Mouse (Mus musculus) MEL-GATA-1-ER (cell line): ENCODE measurements around the gene Ube2n.

Experiments
- DNase-seq: peaks from one replicate; pipeline ENCODE4 v3.0.0-alpha.2; 2012; ENCODE audit warnings: low read depth; ENCODE audit errors: extremely low read depth

The Ube2n gene

DNA sequence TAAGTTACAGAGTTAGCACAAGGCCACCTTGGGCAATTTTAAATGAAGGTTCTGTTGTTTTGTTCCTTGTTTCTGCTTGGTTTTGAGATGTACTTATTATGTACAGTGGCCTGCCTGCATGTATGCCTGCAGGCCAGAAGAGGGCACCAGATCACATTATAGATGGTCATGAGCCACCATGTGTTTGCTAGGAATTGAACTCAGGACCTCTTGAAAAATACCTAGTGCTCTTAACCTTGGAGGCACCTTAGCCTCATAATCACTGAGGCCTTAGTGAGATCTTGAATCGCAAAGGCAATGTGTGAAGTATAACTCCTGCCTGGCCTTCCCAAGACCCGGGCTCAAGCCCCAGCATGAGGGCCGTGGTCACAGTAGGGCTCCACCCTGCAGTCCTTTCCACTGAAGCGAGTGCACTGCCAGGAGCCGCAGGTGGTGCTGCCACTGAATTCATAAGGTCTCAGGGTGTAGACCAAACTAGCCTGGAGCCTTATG is 42.4 kb downstream of the Ube2n start:
- peak; percentile 24 for DNase-seq

DNA sequence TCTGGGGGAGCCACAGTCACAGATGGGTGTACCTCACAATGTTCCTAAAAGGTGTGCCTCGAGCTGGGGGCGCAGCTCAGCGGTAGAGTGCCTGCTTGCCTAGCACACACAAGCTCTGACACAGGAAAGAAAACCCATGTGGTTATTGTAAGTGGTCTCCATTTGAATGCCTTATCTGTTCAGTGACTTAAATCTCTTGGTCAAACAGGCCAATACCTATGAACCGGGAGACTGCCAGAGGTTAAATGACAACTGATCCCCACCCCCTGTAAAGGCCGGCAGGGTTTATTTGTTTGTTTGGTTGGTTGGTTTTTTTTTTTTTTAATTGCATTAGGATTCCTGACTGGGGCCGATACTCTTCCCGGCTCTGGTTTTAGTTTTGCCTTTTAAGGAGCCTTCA is 44.5 kb downstream of the Ube2n start:
- DNase-seq, result no peak

DNA sequence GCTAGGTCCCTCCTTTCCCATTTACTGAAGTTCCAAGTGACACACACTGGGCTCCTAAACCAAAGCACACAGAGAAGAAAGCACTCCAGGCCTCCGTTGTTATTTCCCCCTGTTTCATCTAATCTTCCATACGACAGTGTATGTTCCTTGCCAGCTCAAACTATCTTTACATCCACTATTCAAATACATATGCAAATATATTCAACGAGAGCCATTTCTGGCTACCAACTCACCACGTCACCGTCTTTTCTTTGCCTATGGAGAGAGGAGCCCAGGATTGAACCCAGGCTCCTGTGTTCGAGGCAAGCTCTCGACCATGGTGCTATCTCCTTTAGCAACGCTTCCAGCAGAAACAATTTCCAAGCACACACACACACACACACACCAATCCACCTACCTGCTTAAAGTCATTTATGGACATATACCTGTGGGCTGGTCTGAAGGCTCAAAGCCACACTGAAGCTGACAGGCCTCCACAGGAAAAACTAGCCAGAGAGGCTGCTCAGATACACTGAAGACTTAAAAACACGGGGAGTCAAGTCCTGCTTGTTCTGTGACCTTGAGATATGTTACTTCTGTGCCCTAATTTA is 45.5 kb downstream of the Ube2n start:
- DNase-seq, result no peak

DNA sequence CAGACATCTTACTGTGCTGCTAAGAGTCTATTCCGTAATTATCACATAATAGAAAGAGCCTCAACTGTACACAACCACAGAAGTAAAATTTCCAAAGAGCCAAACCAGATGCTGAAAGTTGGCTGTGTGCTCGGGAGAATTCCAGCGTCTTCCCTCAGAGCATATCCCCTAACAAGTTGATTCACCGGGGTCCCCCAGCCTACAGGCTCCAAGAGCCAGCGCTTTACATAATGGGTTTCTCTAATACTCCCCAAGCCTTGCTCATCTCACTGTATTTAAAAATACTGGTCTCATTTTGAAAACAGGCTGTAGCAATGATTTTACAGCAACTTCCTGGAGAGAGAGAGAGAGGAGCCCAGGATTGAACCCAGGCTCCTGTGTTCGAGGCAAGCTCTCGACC is 46.7 kb downstream of the Ube2n start:
- no peak for DNase-seq

DNA sequence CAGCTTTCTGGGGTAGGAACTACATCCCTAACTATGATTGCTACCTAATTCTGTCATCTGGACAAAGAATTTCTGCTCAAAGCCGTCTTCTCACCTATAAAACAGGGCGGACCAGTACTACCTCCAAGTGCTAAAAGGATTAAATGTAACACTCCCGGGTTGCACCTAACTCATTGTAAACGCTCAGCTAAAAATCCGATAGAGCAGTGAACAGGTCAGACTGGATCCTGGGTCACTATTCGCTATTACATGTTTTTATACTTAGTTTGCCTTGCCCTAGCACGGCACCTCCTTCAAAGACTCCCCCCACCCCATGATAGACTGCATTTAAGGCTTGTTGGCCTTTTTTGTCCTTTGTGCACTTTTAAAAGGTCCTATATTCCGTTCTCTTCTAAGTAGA is 47.5 kb downstream of the Ube2n start:
- DNase-seq, result no peak

DNA sequence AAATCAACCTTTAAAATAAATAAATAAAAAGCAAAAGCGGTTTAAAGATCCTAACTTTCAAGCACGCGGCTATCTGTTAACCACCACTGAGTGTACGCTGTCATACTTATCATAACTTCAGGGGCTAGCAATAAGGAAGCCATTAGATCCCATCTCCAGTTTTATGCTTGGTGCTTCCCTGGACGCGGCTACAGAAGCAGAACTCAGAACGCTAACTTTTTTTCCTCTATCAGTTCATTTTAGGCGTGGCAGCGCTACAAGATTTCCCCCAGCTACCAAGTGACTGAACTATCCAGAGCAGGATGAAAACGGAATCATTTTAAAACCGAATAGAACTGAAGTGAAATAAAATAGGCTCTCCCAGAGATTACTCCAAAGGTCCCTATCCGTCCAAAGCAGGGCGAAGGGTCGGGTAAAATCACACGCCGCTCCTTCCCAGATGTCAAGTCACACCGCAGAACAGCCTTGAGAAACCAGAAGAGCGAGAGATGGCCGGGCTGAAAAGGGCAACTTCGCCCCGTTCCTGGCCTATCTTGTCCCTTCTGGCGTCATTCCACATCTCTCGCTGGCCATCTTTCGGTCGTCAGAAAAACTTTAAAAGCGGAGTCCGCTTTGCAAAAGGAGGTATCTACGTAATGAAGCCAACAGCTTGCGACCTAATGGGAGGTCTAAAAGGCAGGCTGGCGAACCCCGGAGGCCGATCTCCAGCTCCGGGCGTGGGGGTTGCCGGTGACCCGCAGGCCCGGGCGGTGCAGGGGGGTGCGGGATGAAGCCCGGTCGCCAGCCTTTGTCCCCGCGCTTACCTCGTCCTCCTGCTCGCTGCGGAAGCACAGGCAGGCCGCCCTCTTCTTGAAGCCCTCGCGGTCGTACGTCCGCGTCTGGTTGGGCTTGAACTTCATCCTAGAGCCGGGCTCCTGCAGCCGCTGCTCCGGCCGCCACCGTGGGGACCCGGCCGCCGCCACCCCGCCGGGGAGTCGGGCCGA is 48.2 kb downstream of the Ube2n start:
- DNase-seq, result peak; percentile 53

DNA sequence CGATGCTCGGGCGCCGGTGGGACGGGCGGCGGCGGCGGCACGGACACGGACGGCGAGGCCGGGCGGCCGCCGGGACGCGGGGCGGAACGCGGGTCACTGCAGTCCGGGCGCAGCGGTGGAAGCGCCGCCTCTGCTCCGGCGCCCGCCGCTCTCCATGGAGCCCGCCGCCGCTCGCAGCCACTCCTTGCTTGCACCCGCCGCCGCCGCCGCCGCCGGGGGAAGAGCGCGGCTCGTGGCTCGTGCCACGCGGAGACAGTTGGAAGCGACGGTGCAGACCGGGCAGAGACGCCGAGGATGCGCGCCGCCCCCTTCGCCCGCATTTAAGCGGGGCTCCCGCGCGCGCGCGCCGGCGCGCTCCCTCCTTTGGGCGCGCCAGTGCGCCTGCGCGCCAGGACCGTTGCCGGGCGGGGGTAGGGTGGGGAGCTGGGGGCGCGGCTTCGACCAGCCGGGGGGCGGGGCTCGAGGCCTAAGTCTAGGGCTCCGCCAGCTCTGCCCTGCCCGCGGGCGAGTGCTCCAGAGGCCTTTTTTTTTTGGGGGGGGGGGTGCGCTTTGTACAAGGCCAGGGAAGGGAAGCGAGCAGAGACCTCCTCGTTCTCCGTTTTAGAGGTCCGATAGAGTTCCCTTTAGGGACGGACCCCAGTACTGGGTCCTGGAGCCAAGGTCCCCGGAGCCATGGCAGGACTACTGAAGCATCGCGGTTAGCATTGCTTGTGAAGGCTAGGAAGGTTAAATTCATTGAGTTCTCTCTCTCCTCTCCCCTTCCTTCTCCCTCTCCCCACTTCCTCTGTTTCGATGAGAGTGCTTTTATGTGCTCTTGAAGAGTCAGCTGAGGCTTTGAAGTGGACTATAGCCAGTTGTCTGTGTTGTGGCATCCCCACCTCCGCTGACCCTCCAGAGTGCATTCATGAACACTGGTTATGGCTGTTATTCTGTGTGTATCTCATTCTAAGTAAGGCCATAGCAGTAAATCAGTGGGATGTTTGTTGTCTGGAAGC is 49.2 kb downstream of the Ube2n start, which contains the start of gene Nudt4:
Gene Nudt4, minus strand, starts transcription at position 296 of the 995 bp plus-strand sequence.
- peak; percentile 41 for DNase-seq

DNA sequence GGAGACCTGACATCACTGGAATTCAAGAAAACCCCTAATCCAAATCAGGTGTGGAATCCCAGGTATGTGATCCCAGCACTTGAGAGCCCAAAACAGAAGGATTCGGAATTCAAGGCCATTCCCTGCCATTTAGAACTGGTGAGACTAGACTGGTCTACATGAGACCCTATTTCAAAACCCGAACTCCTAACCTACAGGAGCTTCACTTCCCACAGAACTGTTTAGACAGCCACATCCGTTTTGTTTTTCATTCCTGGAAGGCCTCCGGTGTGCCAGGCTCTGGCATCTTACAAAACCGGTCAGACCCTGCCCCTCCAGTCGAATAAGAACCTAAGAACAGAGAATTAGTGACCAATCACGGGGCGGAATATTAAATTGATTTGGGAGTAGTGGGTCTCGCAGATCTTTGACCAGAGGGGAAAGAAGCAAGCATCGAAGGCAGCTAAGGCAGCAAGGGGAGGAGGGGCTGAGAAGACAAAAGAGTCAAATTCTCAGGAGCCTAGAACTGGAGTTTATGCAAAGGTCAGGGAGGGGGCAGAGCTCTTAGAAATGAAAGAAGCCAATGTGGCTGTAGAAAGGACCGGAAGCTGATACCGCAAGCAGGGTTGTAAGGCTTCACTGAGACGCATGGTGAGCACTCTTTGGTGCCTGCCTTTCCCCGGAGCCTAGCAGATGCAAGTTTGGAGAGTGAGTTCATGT is 50.4 kb downstream of the Ube2n start:
- DNase-seq, result no peak

DNA sequence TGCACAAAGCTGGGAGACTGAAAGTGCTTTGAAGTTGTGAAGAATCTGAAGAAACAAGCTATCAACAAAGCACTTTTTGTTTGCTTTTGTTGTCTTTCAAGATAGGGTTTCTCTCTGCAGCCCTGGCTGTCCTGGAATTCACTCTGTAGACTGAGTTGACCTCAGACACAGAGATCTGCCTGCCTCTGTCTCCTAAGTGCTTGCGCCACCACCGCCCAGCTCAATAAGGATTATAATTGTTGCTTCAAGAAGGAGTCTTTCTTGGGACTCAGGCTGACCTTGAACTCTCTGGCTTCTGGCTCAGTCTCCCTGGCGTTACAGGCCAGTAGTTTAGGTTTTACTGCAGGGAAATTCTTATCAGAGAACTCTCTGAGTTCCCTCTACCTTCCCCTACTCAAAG is 51.8 kb downstream of the Ube2n start:
- DNase-seq, result no peak

DNA sequence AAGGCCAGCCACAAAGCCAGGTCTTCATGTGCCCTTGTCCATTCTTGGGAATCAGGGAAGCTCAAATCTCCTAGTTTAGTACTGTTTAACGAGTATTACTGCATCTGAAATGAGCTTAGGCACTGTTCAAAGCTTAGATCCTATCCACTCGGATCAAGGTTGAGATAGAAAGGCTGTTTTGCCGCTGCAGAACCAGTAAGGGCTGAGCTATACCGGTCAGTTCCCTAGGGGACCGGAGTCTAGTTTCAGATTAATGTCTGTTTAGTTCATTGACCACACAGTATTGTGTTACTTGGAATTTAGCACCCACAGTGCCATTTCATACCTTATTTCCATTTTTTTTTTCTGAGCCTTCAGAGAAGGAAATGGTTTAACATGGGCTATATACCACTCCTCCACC is 52.6 kb downstream of the Ube2n start:
- no peak for DNase-seq

DNA sequence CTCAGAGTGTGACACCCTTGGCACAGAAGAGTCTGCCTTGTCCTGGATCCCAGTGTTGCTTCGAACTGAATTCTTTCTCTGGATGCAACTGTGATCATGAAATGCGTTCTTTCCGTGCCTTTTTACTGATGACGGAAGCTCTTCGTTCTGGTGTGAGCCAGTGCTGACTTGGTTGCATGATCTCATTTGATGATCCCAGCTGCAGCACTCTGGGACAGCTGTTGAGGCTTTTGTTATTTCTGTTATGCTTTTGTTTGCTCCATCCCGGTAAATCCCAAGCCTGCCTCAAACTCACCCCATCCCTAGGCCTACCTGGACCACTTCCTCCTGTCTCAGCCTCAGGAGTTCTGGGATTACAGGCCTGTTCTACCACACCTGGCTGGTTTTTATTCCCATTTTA is 53.1 kb downstream of the Ube2n start:
- no peak for DNase-seq

DNA sequence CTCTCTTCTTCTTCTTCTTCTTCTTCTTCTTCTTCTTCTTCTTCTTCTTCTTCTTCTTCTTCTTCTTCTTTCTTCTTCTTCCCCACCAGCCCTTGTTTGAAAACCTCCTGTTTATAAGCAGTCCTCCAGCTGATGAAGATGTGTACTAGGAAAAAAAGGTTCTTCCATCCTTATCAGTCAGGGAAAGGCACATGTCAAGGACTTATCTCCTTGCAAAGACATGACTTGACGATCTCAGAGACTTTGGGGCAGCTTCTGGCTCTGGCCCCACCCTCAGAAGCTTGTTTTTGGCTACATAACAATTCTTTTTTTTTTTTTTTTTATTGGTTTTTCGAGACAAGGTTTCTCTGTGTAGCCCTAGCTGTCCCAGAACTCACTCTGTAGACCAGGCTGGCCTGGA is 54.5 kb downstream of the Ube2n start:
- peak; percentile 72 for DNase-seq

DNA sequence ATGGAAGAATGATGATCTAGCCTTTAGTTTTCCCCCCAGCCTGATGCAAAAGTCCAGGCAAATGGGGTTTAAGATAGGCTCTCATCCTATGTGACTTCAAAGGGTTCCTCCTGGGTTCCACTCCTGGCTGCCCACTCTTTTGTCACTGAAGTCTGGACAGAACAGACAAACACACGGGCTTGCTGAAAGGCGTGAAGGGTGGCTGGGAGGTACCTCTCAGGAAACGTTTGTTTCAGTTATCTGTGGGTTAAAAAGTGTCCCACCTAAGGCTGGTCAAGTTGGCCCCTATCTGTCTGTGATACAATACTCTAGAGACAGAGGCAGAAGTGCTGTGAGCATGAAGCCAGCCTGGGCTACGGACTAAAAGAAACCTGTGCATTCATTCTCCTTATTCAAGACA is 60.0 kb downstream of the Ube2n start:
- DNase-seq, result no peak

DNA sequence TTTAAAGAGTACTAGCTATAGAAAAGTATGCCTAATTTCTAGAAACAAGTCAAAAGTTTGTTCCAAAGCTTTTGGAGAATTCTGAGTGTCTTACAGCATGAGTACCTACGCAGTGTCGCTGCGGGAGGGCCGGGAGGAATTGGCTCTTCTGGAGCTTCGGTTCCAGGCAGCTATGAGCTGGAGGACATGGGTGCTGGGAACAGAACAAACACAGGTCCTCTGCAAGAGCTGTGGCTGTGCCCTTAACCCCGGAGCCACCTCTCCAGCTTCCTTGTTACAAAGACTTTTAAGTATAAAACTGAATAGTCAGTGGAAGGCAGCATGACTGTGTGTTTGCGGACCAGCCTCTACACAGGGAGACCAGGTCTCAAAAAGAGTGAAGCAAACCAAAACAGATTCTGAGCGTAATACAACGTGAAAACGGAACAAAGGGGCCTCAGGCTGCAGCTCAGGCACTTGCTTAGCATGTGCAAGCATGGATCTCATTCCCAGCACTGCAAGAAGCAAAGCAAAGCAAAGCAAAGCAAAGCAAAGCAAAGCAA is 61.0 kb downstream of the Ube2n start:
- DNase-seq, result no peak

DNA sequence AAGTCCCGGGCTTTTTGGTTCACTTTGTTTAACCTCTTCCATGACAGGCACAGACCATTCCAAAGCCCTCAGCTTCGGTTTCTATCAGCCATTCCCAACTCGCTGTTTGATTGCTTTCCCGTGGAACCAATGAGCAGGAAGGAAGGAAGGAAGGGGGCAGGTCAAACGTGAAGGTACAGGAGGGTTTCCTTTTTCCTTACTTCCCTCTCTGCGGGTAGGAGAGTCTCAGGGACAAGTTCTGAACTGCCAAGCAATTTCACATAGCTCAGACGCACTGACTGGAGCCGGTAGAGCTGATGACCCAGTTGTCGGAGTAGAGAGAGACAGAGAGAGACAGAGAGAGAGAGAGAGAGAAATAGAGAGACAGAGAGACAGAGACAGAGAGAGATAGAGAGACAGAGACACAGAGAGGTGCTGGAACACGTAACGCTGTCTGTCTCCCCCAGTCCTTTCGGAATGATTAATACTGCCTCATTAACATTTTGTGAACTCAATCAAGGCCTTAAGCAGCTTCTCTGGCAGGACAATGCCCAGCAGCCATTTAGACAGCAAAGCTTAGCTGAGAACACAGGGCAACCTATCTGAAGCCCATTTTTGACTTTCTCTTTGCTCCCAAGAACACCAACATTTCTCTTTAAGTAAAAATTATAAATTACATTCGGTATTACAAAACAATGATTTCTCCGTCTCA is 62.1 kb downstream of the Ube2n start:
- DNase-seq, result no peak

DNA sequence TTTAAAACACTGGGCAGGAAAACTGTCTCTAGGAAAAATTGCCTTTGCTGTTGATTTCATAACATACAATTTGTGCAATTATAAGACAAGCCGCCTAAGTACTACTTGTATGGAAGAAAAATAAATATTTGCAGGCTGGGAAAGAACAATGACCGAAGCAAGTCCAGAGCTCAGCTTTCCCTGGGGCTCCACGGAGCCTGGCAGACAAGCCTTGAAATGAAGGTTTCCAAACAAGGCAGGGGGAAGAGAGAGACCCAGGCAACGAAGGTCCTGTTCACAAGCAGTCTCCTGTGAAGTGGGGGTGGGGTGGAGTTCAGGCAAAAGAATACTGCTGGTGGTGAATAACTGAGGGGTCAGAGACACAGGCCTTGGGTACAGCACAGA is 62.6 kb downstream of the Ube2n start:
- DNase-seq, result no peak

DNA sequence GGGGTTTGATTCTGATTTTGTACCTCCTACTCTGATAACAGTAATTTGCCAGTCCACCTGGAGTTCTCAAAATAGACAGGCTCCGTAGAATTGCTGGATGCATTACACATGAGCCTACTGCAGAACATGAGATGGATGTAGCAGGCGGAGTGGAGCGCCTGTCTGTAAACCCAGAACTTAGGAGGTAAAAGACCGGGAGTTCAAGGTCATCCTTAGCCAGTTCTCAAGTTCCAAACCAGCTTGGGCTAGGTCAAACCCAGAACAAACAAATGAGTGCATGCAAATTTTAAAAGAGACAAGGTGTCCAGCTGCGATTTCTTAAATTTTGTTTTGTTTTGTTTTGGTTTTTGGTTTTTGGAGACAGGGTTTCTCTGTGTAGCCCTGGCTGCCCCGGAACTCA is 70.6 kb downstream of the Ube2n start:
- DNase-seq, result no peak

DNA sequence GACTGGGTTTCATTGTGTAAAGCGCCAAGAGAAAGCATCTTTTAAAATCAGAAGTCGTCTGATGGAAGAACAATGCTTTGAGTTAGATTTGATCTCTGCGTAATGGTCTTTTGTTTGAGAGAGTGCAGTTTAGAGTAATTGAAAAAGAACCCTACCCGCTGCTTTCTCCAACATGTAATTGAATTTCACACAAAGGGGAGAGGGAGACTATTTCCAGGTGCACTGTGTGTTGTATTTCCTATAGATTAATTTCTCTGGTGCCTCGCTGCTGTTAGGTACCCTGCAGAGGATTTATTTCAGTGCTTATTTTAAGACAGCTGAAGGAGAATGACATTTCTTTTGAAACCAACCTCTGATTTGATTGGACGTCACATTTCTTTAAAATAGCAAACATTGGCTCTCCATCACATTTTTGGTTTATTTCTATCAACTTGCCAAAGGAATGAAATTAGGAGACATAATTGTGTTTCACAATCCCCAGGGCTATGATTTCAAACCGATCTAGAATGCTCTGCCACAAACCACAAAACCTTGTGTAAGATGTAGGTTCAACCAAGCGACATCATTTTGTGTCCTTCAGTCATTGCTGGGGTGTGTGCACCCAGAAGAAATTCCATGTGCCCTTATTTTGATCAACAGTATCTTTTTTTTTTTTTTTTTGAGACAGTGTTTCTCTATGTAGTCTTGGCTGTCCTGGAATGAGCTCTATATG is 72.7 kb downstream of the Ube2n start:
- no peak for DNase-seq

DNA sequence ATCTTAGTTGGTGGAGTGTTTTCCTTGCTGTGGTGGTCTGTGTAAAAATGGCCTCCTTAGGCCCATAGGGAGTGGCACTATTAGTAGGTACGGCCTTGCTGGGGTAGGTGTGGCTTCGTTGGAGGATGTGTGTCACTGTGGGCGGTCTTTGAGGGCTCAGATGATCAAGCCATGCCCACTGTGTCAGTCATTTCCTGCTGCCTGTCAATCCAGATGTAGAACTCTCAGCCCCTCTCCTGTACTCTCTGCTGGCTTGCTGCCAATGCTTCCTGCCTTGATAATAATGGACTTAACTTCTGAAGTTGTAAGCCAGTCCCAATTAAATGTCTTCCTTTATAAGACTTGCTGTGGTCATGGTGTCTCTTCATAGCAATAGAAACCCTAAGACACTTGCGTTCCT is 74.3 kb downstream of the Ube2n start:
- DNase-seq, result no peak
